Mouse (Mus musculus) thymus, adult 2 months (tissue): ENCODE results near the gene Rpl36. TPM values are rescaled to one million over a fixed set of nuclear protein-coding genes. Genes with fewer than 3 reads are reported as not detected.

Experiments used
- DNase-seq: peaks from one replicate; pipeline ENCODE4 v3.0.0; 2021
- H3K27ac ChIP-seq: fragments of 200-500 bp; 2 replicates; pipeline ENCODE4 v1.5.1; 2012; ENCODE audit warnings: low read length, control low read depth; ENCODE audit not compliant: control insufficient read depth, insufficient read depth
- H3K27me3 ChIP-seq: fragments of 200-500 bp; 2 replicates; pipeline ENCODE4 v1.6.1; 2012; ENCODE audit warnings: mild to moderate bottlenecking, low read length, moderate library complexity, mixed read lengths; ENCODE audit not compliant: control insufficient read depth, insufficient read depth
- H3K36me3 ChIP-seq: fragments of 200-500 bp; 2 replicates; pipeline ENCODE4 v1.6.1; 2012; ENCODE audit warnings: mild to moderate bottlenecking, low read length, moderate library complexity; ENCODE audit not compliant: control insufficient read depth, insufficient read depth
- H3K4me1 ChIP-seq: fragments of 200-500 bp; replicated peaks from 2 replicates; pipeline ENCODE4 v1.6.1; 2012; ENCODE audit warnings: low read length; ENCODE audit not compliant: control insufficient read depth, insufficient read depth
- H3K4me3 ChIP-seq: fragments of 200-500 bp; 2 replicates; pipeline ENCODE4 v1.5.1; 2012; ENCODE audit warnings: mild to moderate bottlenecking, low read length, control low read depth, moderate library complexity; ENCODE audit not compliant: control insufficient read depth, insufficient read depth
- CTCF ChIP-seq: fragments of 200-500 bp; IDR thresholded peaks from 2 replicates; pipeline ENCODE4 v1.5.1; 2012; ENCODE audit warnings: mild to moderate bottlenecking, control low read depth, low read length, moderate library complexity, borderline replicate concordance; ENCODE audit not compliant: control insufficient read depth, poor library complexity, insufficient read depth; ENCODE audit errors: extremely low read depth
- POLR2A ChIP-seq: fragments of 200-500 bp; IDR thresholded peaks from 2 replicates; pipeline ENCODE4 v1.6.1; 2012; ENCODE audit warnings: mild to moderate bottlenecking, low read length, control low read depth, moderate library complexity; ENCODE audit not compliant: control insufficient read depth, poor library complexity, insufficient read depth; ENCODE audit errors: extremely low read depth
- WGBS: fragments of 180-500 bp; shearing (Covaris S2); methylation state at CpG from one replicate; pipeline ENCODE4 v1.1.7; 2018; 5-methylcytosine and 5-hydroxymethylcytosine counted together
- polyA plus RNA-seq: library from polyadenylated mRNA; depleted of rRNA; stranded (reverse); fragments of >200 nt; gene quantifications from 2 replicates; pipeline ENCODE4 v1.2.3, GENCODE M21; 2012

Rpl36 gene
- polyA plus RNA-seq, 1 experiment: 3,864 TPM

DNA sequence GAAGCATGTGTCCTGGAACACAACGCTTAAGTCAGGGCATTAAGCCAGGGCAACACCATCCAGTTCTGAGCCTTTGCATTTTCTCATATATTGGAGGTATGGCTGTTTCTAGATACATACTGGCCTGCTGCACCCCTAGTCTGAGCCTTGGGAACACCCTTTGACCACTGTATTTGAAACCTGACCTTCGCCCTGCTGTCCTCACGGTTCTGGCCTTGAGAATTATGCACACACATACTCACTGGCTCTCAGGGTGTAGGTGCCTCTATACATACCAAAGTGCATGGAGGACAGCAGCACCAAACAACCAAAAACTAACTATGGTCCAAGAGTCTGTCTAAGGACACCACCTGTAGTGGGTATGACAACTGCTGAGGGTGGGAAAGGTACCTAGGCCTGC is 40.3 kb upstream of the Rpl36 start:
- no peak for TF ChIP-seq POLR2A
- no peaks in the 10 kb centered on the region for H3K4me1 ChIP-seq

DNA sequence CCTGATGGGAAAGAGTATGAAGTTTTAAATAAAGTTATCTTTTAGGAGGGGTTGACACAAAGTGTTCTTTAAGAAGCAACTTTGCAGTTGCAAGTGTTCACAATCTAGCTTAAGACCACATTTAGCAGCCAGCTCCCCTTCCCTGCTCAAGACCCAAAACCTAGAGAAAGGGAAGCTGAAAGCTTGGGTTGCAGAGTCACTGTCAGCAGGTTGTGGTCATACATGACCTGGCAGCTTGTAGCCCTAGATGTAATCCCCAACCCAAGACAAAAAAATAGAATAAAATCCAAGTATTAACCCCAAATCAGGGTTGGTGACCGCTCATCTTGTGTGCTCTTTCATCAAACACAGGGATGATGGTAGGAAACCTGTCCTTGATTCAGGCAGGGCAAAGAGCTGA is 30.1 kb upstream of the Rpl36 start:
- TF ChIP-seq POLR2A: no peak
- no peak for TF ChIP-seq CTCF
- peaks cover 34% of the 10 kb centered on the region for H3K36me3 ChIP-seq
- no peak for DNase-seq
- 51% methylated on average over 1 of the region's 1 CpGs for WGBS
- H3K27me3 ChIP-seq: no peaks in the 10 kb centered on the region
- H3K4me1 ChIP-seq: peaks cover 25% of the 10 kb centered on the region
- H3K4me3 ChIP-seq: peak overlapping the region; percentile 73
- H3K27ac ChIP-seq: no peak overlapping the region

More for the DNA sequence above, 40.3 kb upstream of the Rpl36 start:
- WGBS: 98% methylated on average over 3 of the region's 3 CpGs
- Histone ChIP-seq H3K27me3 (no peaks in the 10 kb centered on the region), H3K4me3 (no peak overlapping the region), H3K27ac (no peak overlapping the region), H3K36me3 (peaks cover 79% of the 10 kb centered on the region)
- DNase-seq: no peak

DNA sequence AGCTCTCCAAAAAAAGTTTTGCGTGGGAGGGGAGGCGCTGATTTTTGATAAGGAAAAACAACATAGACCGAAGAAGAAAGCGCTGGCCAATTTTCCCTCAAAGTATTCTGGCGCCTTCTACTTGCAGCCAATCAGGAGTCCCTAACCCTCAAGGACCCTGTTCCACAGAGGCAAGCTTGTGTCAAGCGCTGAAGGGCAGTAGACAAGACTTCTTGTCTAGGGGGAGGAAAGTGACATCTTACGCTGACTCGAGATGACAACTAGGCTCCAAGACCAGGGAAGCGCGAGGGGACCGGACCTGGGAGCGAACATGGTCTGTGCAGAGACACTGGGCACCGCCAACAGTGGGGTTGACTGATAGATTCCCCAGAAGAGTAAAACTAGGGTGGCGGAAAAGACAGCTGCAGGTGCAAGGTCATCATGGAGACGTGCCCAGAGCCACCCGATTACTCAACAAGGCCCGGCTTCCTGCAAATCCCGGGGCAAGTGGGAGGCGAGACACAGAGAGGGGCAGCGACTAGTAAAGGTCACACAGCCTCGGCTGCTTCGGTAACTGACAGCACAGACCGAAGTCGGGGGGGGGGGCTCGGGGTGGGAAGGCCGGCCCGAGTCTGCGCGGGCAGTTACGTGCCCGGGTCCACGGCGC is 29.5 kb upstream of the Rpl36 start:
- Histone ChIP-seq H3K4me1 (peaks cover 25% of the 10 kb centered on the region), H3K27ac (peak overlapping the region; percentile 72), H3K27me3 (no peaks in the 10 kb centered on the region), H3K4me3 (peak overlapping the region; percentile 73), H3K36me3 (peaks cover 31% of the 10 kb centered on the region)
- DNase-seq: no peak
- WGBS: under 1% methylated on average over 33 of the region's 33 CpGs
- TF ChIP-seq CTCF (no peak), POLR2A (no peak)

DNA sequence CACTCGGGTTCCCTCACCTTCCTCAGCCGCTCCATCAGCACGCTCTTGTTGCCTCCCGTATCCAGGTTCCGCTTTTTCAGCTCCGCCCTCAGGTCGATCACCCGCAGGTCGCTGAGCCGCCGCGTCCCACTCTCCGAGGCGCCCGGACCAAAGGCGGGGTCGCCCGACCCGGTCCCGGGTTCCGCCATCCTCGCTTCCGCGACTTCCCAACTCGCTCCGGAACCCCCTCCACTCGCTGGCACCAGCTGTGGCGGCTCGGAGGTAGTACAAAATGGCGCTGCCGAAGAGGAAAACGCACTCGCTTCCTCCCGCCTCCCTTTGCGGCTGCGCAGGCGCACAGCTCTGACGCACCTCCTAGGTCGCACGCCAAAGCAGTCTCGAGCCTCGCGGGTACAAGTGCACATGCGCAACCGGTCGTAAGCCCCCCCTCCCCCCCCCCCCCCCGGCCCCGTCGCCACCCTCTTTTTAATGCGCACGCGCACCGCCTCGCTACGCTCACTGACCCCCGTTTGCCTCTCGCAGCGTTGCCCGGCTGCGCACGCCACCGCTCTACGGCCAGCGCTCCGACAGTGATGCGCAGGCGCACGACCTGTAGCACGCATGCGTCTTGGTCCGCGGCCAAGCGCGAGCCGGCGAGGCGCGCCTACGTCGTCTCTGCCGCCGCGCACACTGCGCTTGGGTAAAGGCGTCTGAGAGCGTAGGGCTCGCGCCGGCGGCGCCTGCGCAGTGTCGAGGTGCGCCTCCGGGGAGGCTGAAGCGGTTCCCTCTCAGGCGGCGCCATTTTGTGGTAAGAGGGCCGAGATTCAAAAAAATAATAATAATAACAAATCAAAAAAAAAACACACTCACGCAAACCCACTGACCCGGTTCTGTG is 28.7 kb upstream of the Rpl36 start, which contains the start of the genes Safb2 and Safb:
Gene Safb2 (minus strand): TSS at position 329 of the 874 bp plus-strand sequence.
Gene Safb (plus strand): TSS at position 569 of the 874 bp plus-strand sequence.
- H3K27me3 ChIP-seq: no peaks in the 10 kb centered on the region
- peak within 1 kb of the TSS; percentile 73 for H3K4me3 ChIP-seq
- peak within 1 kb of the TSS; percentile 72 for H3K27ac ChIP-seq
- DNase-seq: peak; percentile 98
- H3K36me3 ChIP-seq: peaks cover 31% of the 10 kb centered on the region
- peak; percentile 81 for TF ChIP-seq POLR2A
- TF ChIP-seq CTCF: peak; percentile 53; the same call in 1 of the 2 replicates
- peaks cover 25% of the 10 kb centered on the region for H3K4me1 ChIP-seq
- WGBS: under 1% methylated on average over 89 of the region's 101 CpGs

DNA sequence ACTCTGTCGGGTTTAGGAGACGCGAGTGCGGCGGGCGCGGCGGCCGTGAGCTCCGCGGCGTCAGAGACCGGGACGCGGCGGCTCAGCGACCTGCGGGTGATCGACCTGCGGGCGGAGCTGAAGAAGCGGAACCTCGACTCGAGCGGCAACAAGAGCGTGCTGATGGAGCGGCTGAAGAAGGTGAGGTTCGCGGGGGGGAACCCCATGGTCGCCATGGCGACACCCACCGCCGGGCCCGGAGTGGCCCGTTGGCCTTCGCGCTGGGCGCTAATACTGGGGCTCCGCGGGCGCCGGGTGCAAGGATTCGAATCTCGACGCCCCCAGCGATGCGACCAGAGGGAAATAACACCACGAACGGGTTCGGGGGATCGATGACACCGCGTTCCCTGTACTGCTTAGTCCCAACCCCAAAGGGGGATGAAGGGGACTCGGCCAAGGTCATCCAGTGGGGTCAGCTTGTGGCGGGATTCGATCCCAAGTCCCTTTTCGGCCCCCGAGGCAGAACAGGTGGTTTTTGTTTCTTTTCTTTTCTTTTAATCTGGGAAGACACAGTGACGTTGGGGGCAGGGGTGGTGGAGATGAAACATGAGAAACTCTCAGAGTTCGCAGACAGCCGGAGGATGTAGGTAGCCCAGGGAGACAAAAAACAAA is 27.9 kb upstream of the Rpl36 start:
- peak overlapping the region; percentile 41 for H3K27ac ChIP-seq
- TF ChIP-seq POLR2A (no peak), CTCF (no peak)
- H3K4me1 ChIP-seq: peaks cover 25% of the 10 kb centered on the region
- H3K27me3 ChIP-seq: no peaks in the 10 kb centered on the region
- H3K4me3 ChIP-seq: peak overlapping the region; percentile 62
- DNase-seq: no peak
- WGBS: under 1% methylated on average over 61 of the region's 61 CpGs
- peaks cover 32% of the 10 kb centered on the region for H3K36me3 ChIP-seq

DNA sequence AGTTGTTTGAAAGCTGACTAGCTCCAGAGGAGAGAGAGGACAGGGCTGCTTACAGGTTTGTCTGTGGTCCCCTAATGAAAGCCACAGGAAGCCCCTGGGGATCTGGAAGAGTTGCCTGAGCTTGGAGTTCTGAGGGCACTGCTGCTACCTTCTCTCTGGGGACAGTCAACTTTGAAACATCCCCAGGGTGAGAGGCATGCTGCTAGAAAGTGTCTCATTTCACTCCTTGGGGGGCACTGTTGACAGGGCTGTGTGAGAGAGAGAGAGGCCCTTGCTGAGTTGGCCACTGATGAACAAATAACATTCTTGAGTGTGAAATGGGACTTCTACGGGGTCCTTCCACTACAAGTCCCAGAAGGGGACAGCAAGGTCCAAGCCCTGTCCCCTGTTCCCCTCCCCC is 25.4 kb upstream of the Rpl36 start:
- Histone ChIP-seq H3K4me3 (no peak overlapping the region), H3K4me1 (peaks cover 18% of the 10 kb centered on the region), H3K27ac (no peak overlapping the region), H3K36me3 (peaks cover 41% of the 10 kb centered on the region), H3K27me3 (no peaks in the 10 kb centered on the region)
- 93% methylated on average over 1 of the region's 1 CpGs for WGBS
- TF ChIP-seq CTCF (no peak), POLR2A (no peak)
- DNase-seq: no peak
